Mouse (Mus musculus): ENCODE results near the gene Klhdc7b. TPM values are rescaled to one million over a fixed set of nuclear protein-coding genes. Genes with fewer than 3 reads are reported as not detected.

The Klhdc7b gene
- polyA plus RNA-seq, 2 experiments = not detected

DNA sequence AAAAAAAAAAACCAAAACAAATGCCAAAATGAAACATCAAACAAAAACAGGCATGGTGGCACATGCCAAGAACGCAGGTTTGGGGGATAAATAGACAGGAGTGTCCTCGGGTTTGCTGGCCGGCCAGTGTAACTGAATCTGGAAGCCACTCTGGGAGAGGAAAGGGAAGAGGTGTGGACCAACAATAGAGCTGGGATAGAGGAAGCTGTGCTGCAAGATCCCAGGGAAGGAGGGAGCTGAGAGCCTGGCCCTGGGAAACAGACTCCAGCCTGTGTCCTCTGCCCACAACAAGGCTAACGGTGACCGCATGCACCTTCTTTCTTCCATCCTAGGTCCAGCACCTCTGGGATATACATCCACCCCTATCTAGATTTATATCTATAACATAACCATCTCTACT is 34.3 kb upstream of the Klhdc7b start:
- no peak for DNase-seq (ENCODE audit: low spot score)
- no peak for TF ChIP-seq POLR2A (IDR thresholded peaks at IDR 0.05; ENCODE audit: borderline replicate concordance, extremely low read depth, insufficient read depth, insufficient read length)
- Histone ChIP-seq H3K27ac (replicated peaks; ENCODE audit: low read depth, low read length) (no peak overlapping the region), H3K9ac (ENCODE audit: low read depth, low read length, severe bottlenecking) (no peak overlapping the region), H3K27me3 (ENCODE audit: control insufficient read depth, insufficient read depth, low read length) (no peaks in the 10 kb centered on the region), H3K36me3 (ENCODE audit: control insufficient read depth, insufficient read depth, low read length) (peaks cover 44% of the 10 kb centered on the region), H3K4me2 (replicated peaks; ENCODE audit: low read depth, low read length, severe bottlenecking) (no peak overlapping the region), H3K9me3 (ENCODE audit: control insufficient read depth, low read length) (no peaks in the 10 kb centered on the region), H3K4me1 (ENCODE audit: control insufficient read depth, insufficient read depth, low read length) (peaks cover 8% of the 10 kb centered on the region), H3K4me3 (replicated peaks; ENCODE audit: low read length) (no peak overlapping the region)
- 80% methylated on average over 5 of the region's 5 CpGs for WGBS
- ATAC-seq (ENCODE audit: low FRiP score, low read depth) = no peak

DNA sequence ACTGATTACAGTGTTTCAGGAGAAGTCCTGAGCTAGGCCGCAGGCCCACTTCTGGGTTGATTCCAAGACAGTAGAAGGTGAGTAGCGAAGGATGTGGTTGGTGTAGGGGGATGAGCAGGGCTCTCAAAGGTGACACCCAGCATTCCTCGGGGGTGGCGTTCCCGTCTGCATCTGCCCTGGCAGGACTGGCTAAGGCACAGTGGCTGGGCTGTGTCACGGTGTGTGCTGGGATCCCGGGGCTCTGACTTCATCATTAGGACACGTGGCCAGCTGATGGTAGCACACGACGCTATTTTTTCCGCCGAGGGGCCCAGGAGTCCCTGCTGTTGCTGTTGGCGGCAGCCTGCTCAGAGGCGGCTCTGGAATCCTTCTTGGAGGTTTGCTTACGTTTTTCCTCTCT is 33.4 kb upstream of the Klhdc7b start:
- peaks cover 8% of the 10 kb centered on the region for H3K4me1 ChIP-seq (ENCODE audit: control insufficient read depth, insufficient read depth, low read length)
- ATAC-seq (ENCODE audit: low FRiP score, low read depth) = no peak
- H3K9ac ChIP-seq (ENCODE audit: low read depth, low read length, severe bottlenecking) = no peak overlapping the region
- peaks cover 44% of the 10 kb centered on the region for H3K36me3 ChIP-seq (ENCODE audit: control insufficient read depth, insufficient read depth, low read length)
- WGBS = 91% methylated on average over 15 of the region's 15 CpGs
- no peaks in the 10 kb centered on the region for H3K9me3 ChIP-seq (ENCODE audit: control insufficient read depth, low read length)
- H3K27me3 ChIP-seq (ENCODE audit: control insufficient read depth, insufficient read depth, low read length) = no peaks in the 10 kb centered on the region
- H3K27ac ChIP-seq (replicated peaks; ENCODE audit: low read depth, low read length) = no peak overlapping the region
- DNase-seq (ENCODE audit: low spot score) = no peak
- H3K4me3 ChIP-seq (replicated peaks; ENCODE audit: low read length) = no peak overlapping the region
- no peak overlapping the region for H3K4me2 ChIP-seq (replicated peaks; ENCODE audit: low read depth, low read length, severe bottlenecking)
- no peak for TF ChIP-seq POLR2A (IDR thresholded peaks at IDR 0.05; ENCODE audit: borderline replicate concordance, extremely low read depth, insufficient read depth, insufficient read length)

DNA sequence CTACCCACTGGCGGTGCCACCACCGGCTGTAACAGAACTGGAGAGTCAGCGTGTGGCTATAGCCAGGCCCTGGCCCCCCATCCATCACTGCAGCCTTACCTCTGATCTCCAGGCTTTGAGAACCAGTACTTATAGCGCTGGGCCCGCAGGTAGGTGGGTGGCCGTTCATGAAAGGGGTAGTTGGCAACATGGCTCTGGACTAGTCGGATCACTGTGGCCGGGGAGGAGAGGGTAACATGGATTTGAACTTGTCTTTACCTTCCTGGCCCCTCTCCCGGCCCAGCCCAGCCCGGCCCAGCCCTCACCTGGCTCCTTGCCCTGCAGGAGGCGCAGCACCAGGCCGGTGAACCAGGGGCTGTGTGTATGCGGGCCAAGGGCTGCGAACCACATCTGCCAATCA is 32.7 kb upstream of the Klhdc7b start:
- no peaks in the 10 kb centered on the region for H3K9me3 ChIP-seq (ENCODE audit: control insufficient read depth, low read length)
- no peak for TF ChIP-seq POLR2A (IDR thresholded peaks at IDR 0.05; ENCODE audit: borderline replicate concordance, extremely low read depth, insufficient read depth, insufficient read length)
- H3K27me3 ChIP-seq (ENCODE audit: control insufficient read depth, insufficient read depth, low read length) = no peaks in the 10 kb centered on the region
- no peak for ATAC-seq (ENCODE audit: low FRiP score, low read depth)
- no peak overlapping the region for H3K4me3 ChIP-seq (replicated peaks; ENCODE audit: low read length)
- no peak overlapping the region for H3K9ac ChIP-seq (ENCODE audit: low read depth, low read length, severe bottlenecking)
- H3K4me2 ChIP-seq (replicated peaks; ENCODE audit: low read depth, low read length, severe bottlenecking) = no peak overlapping the region
- 93% methylated on average over 12 of the region's 14 CpGs for WGBS
- no peak for DNase-seq (ENCODE audit: low spot score)
- no peak overlapping the region for H3K27ac ChIP-seq (replicated peaks; ENCODE audit: low read depth, low read length)
- H3K36me3 ChIP-seq (ENCODE audit: control insufficient read depth, insufficient read depth, low read length) = peaks cover 44% of the 10 kb centered on the region
- H3K4me1 ChIP-seq (ENCODE audit: control insufficient read depth, insufficient read depth, low read length) = peaks cover 11% of the 10 kb centered on the region

DNA sequence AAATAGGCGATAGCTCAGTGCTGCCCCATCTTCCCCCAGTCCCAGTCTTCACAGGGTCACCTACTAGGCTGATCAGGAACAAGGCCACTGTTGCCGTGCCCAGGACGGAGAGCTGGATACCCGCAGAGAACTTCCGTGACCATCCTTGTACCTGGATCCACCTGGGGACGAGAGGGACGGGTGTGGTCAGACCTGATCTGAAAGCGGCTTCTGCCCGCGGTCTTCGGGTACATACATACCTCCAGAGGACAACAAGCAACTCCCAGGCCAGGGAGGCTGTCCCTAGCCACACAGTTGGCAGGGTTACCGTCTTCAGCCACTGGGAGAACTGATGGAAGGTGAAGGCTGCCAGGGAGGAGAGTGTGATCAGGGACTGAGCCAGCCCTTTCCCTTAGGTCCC is 31.9 kb upstream of the Klhdc7b start:
- WGBS = 98% methylated on average over 12 of the region's 12 CpGs
- Histone ChIP-seq H3K36me3 (ENCODE audit: control insufficient read depth, insufficient read depth, low read length) (peaks cover 49% of the 10 kb centered on the region), H3K9me3 (ENCODE audit: control insufficient read depth, low read length) (no peaks in the 10 kb centered on the region), H3K27me3 (ENCODE audit: control insufficient read depth, insufficient read depth, low read length) (no peaks in the 10 kb centered on the region), H3K4me3 (replicated peaks; ENCODE audit: low read length) (no peak overlapping the region), H3K27ac (replicated peaks; ENCODE audit: low read depth, low read length) (no peak overlapping the region), H3K4me1 (ENCODE audit: control insufficient read depth, insufficient read depth, low read length) (peaks cover 18% of the 10 kb centered on the region), H3K4me2 (replicated peaks; ENCODE audit: low read depth, low read length, severe bottlenecking) (no peak overlapping the region), H3K9ac (ENCODE audit: low read depth, low read length, severe bottlenecking) (no peak overlapping the region)
- no peak for DNase-seq (ENCODE audit: low spot score)
- no peak for TF ChIP-seq POLR2A (IDR thresholded peaks at IDR 0.05; ENCODE audit: borderline replicate concordance, extremely low read depth, insufficient read depth, insufficient read length)
- no peak for ATAC-seq (ENCODE audit: low FRiP score, low read depth)

DNA sequence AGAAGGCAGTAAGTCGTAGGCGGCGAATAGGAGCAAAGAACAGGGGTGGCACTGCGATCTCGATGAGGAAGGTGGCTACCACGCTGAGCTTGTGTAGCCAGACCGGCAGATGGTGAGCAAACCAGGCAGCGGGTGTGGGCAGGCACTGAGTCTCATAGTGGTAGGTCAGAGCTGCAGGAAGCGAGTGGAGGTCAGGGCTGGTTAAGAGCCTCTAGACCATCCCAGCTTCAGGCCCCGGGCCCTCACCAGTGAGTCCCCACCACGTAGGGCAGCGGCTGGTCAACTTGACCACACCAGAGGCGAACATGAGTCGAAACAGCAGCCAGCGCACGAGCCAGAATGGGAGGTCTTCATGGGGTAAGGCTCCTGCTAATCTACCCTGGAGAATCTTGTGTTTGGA is 30.9 kb upstream of the Klhdc7b start:
- H3K27ac ChIP-seq (replicated peaks; ENCODE audit: low read depth, low read length) = no peak overlapping the region
- DNase-seq (ENCODE audit: low spot score) (no peak), ATAC-seq (ENCODE audit: low FRiP score, low read depth) (no peak)
- H3K36me3 ChIP-seq (ENCODE audit: control insufficient read depth, insufficient read depth, low read length) = peaks cover 49% of the 10 kb centered on the region
- no peak overlapping the region for H3K9ac ChIP-seq (ENCODE audit: low read depth, low read length, severe bottlenecking)
- H3K27me3 ChIP-seq (ENCODE audit: control insufficient read depth, insufficient read depth, low read length) = no peaks in the 10 kb centered on the region
- H3K9me3 ChIP-seq (ENCODE audit: control insufficient read depth, low read length) = no peaks in the 10 kb centered on the region
- WGBS = 93% methylated on average over 16 of the region's 16 CpGs
- no peak overlapping the region for H3K4me3 ChIP-seq (replicated peaks; ENCODE audit: low read length)
- H3K4me2 ChIP-seq (replicated peaks; ENCODE audit: low read depth, low read length, severe bottlenecking) = no peak overlapping the region
- TF ChIP-seq POLR2A (IDR thresholded peaks at IDR 0.05; ENCODE audit: borderline replicate concordance, extremely low read depth, insufficient read depth, insufficient read length) = no peak
- peaks cover 18% of the 10 kb centered on the region for H3K4me1 ChIP-seq (ENCODE audit: control insufficient read depth, insufficient read depth, low read length)

DNA sequence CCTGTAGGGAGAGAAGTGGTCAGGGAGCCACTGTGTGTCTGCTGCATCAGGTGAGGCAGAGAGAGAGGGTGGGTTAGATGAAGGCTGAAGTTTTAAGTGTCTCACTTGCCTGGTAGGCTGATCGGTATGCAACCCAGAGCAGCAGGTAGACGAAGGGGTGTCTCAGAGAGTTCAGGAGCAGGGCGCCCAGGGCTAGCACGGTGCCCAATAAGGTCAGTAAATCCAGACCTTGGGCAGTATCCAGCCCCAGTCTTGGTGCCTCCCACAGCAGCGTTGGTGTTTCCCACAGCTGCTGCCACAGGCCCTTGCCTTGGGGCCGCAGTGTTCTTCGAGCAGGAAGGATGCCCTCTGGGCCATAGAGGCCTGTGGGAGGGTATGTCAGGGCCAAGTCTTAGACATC is 30.3 kb upstream of the Klhdc7b start:
- Histone ChIP-seq H3K9ac (ENCODE audit: low read depth, low read length, severe bottlenecking) (peak overlapping the region; percentile 83), H3K27ac (replicated peaks; ENCODE audit: low read depth, low read length) (no peak overlapping the region), H3K4me2 (replicated peaks; ENCODE audit: low read depth, low read length, severe bottlenecking) (peak overlapping the region; percentile 77), H3K4me3 (replicated peaks; ENCODE audit: low read length) (peak overlapping the region; percentile 89), H3K36me3 (ENCODE audit: control insufficient read depth, insufficient read depth, low read length) (peaks cover 49% of the 10 kb centered on the region), H3K9me3 (ENCODE audit: control insufficient read depth, low read length) (no peaks in the 10 kb centered on the region), H3K27me3 (ENCODE audit: control insufficient read depth, insufficient read depth, low read length) (no peaks in the 10 kb centered on the region), H3K4me1 (ENCODE audit: control insufficient read depth, insufficient read depth, low read length) (peaks cover 18% of the 10 kb centered on the region)
- DNase-seq (ENCODE audit: low spot score) = no peak
- no peak for ATAC-seq (ENCODE audit: low FRiP score, low read depth)
- WGBS = 84% methylated on average over 6 of the region's 7 CpGs
- no peak for TF ChIP-seq POLR2A (IDR thresholded peaks at IDR 0.05; ENCODE audit: borderline replicate concordance, extremely low read depth, insufficient read depth, insufficient read length)

All from limb, embryonic 14.5 days (tissue).